Mouse (Mus musculus): ENCODE data around the gene Mrps2.

GRCm38 (mm10) chr2:28427226-28427625 is 40.6 kb upstream of the Mrps2 start:
- TF ChIP-seq POLR2A (IDR thresholded peaks at IDR 0.05; ENCODE audit: borderline replicate concordance, insufficient read depth, low read length) (no peak), CTCF (IDR thresholded peaks at IDR 0.05; ENCODE audit: borderline replicate concordance, insufficient read depth, low read depth, low read length) (no peak)

Data from cerebellum, adult 2 months (tissue).